In the genomic region with DNA sequence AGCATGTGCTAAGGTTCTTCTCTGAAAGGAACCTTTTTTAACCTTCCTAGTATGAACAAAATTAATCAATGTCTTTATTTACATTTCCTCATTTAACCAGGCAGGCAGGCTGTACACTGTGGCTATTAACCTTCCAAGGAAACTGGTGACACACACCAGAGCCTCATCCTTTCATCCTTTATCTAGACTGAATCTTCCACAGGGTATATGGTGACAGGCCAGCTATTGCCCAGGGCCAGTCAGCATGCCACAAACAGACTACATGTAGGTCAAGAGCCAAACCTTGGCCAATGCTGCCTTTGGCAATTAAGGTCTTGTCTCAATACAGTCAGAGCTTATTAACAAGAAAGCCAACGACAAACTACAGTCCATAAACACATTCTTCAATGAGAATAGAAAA, we compare ENCODE assay signal across 18 mouse cellular contexts. TPM values are rescaled to one million over a fixed set of nuclear protein-coding genes. Genes with fewer than 3 reads are reported as not detected.
"Had no signal": no experiment of that assay in that cellular context is flagged by ENCODE, and none has a peak within 500 bp of the region (broad histone marks: within the 10 kb centered on the region; RNA-seq: fewer than 3 reads in every experiment).

No protein-coding gene starts in this region.

- ATAC-seq: midbrain, embryonic 16.5 days had no signal

- H3K4me2 ChIP-seq: midbrain, embryonic 12.5 days; neural tube, embryonic 13.5 days had no signal

- DNase-seq: kidney, adult 11 months; kidney, adult 9 months; kidney, postnatal 10 days; kidney, postnatal 4 days; lung, adult 18-20 months; right cerebral cortex, adult 18-20 months; right cerebral cortex, postnatal 25 days; thymus, adult 18-20 months; thymus, postnatal 14 days had no signal

- H3K27me3 ChIP-seq: midbrain, embryonic 12.5 days; neural tube, embryonic 13.5 days had no signal

- H3K4me3 ChIP-seq: layer of hippocampus, adult 2 months; left cerebral cortex, adult 2 months; limb, embryonic 10.5 days; midbrain, embryonic 12.5 days; neural tube, embryonic 13.5 days had no signal

- H3K4me1 ChIP-seq: limb, embryonic 10.5 days; midbrain, embryonic 12.5 days; neural tube, embryonic 13.5 days had no signal

- H3K9ac ChIP-seq: midbrain, embryonic 12.5 days; neural tube, embryonic 13.5 days had no signal

- H3K9me3 ChIP-seq: limb, embryonic 10.5 days; midbrain, embryonic 12.5 days; neural tube, embryonic 13.5 days had no signal

- H3K27ac ChIP-seq: layer of hippocampus, adult 2 months; left cerebral cortex, adult 2 months; limb, embryonic 10.5 days; midbrain, embryonic 12.5 days; neural tube, embryonic 13.5 days; stomach, postnatal 0 days had no signal

RNA-seq across cellular contexts. Expression of gene Cdk15, which starts 55.1 kb away (rescaled TPM):
- total RNA-seq: layer of hippocampus, adult 2 months; megakaryocyte-erythroid progenitor cell, adult 5-6 weeks had no signal
- polyA plus RNA-seq: lung, embryonic 16.5 days had no signal
